Mouse (Mus musculus) embryonic facial prominence, embryonic 14.5 days (tissue): ENCODE results near the gene Nalcn. TPM values are rescaled to one million over a fixed set of nuclear protein-coding genes. Genes with fewer than 3 reads are reported as not detected.

Source experiments
- ATAC-seq: fragments of 200-750 bp; cut with Nextera tagmentation; 2 replicates; pipeline ENCODE4 v1.8.0; 2017; ENCODE audit warnings: low read depth, moderate number of reproducible peaks, moderate TSS enrichment
- DNase-seq: peaks from one replicate; pipeline ENCODE4 v3.0.0-alpha.2; 2015; ENCODE audit warnings: low spot score
- H3K27ac ChIP-seq: fragments of 300-500 bp; sonication (generic); replicated peaks from 2 replicates; pipeline ENCODE4 v1.5.1; 2014; ENCODE audit warnings: low read depth, mild to moderate bottlenecking, low read length, moderate library complexity
- H3K27me3 ChIP-seq: fragments of 300-500 bp; sonication (generic); replicated peaks from 2 replicates; pipeline ENCODE4 v1.6.1; 2014; ENCODE audit warnings: low read length; ENCODE audit not compliant: control insufficient read depth, insufficient read depth
- H3K36me3 ChIP-seq: fragments of 300-500 bp; sonication (generic); 2 replicates; pipeline ENCODE4 v1.6.1; 2014; ENCODE audit warnings: low read length, mixed read lengths; ENCODE audit not compliant: control insufficient read depth, insufficient read depth
- H3K4me1 ChIP-seq: fragments of 300-500 bp; sonication (generic); 2 replicates; pipeline ENCODE4 v1.6.1; 2014; ENCODE audit warnings: antibody characterized with exemption, low read length; ENCODE audit not compliant: control insufficient read depth, insufficient read depth
- H3K4me2 ChIP-seq: fragments of 300-500 bp; sonication (generic); 2 replicates; pipeline ENCODE4 v1.6.1; 2014; ENCODE audit warnings: low read depth, mild to moderate bottlenecking, low read length, moderate library complexity, mixed read lengths
- H3K4me3 ChIP-seq: fragments of 300-500 bp; sonication (generic); 2 replicates; pipeline ENCODE4 v1.5.1; 2014; ENCODE audit warnings: low read depth, mild to moderate bottlenecking, low read length
- H3K9ac ChIP-seq: fragments of 300-500 bp; sonication (generic); 2 replicates; pipeline ENCODE4 v1.6.1; 2014; ENCODE audit warnings: low read depth, mild to moderate bottlenecking, low read length, moderate library complexity, mixed read lengths
- H3K9me3 ChIP-seq: fragments of 300-500 bp; sonication (generic); 2 replicates; pipeline ENCODE4 v1.6.1; 2016; ENCODE audit warnings: low read length; ENCODE audit not compliant: control insufficient read depth
- WGBS: fragments of 180-500 bp; shearing (Covaris S2); extraction: QIAGEN DNeasy Blood & Tissue Kit; methylation state at CpG from one replicate; pipeline ENCODE4 v1.1.7; 2014; 5-methylcytosine and 5-hydroxymethylcytosine counted together
- polyA plus RNA-seq: library from polyadenylated mRNA; unstranded; fragments of >200 nt; fragmentation: Nextera tagmentation; extraction: Ambion mirVana; gene quantifications from 2 replicates; pipeline ENCODE4 v1.2.1, GENCODE M21; 2014

Nalcn gene
- polyA plus RNA-seq, 1 experiment from 2014 or later, result 2.6 TPM

GRCm38 (mm10) chr14:123595265-123595664, 31.7 kb downstream of the Nalcn start:
- H3K9ac ChIP-seq, result no peak overlapping the region
- DNase-seq (no peak), ATAC-seq (no peak)
- no peak overlapping the region for H3K4me2 ChIP-seq
- 65% methylated on average over 3 of the region's 3 CpGs for WGBS
- no peak overlapping the region for H3K27ac ChIP-seq
- no peaks in the 10 kb centered on the region for H3K27me3 ChIP-seq
- H3K36me3 ChIP-seq, result no peaks in the 10 kb centered on the region
- no peak overlapping the region for H3K4me3 ChIP-seq
- no peaks in the 10 kb centered on the region for H3K4me1 ChIP-seq
- H3K9me3 ChIP-seq, result no peaks in the 10 kb centered on the region

- no peak overlapping the region for H3K4me3 ChIP-seq
- no peaks in the 10 kb centered on the region for H3K4me1 ChIP-seq
- no peaks in the 10 kb centered on the region for H3K36me3 ChIP-seq
- no peak overlapping the region for H3K27ac ChIP-seq
- no peaks in the 10 kb centered on the region for H3K27me3 ChIP-seq
- no peaks in the 10 kb centered on the region for H3K9me3 ChIP-seq
- H3K9ac ChIP-seq, result no peak overlapping the region
- no peak for ATAC-seq
- H3K4me2 ChIP-seq, result no peak overlapping the region
- DNase-seq, result no peak
Measured at GRCm38 (mm10) chr14:123587412-123587811, 39.5 kb downstream of the Nalcn start.

GRCm38 (mm10) chr14:123582433-123582832, 44.5 kb downstream of the Nalcn start:
- WGBS, result 79% methylated on average over 2 of the region's 2 CpGs
- Histone ChIP-seq H3K27me3 (no peaks in the 10 kb centered on the region), H3K36me3 (no peaks in the 10 kb centered on the region), H3K4me3 (no peak overlapping the region), H3K4me2 (no peak overlapping the region), H3K27ac (no peak overlapping the region), H3K4me1 (no peaks in the 10 kb centered on the region), H3K9ac (no peak overlapping the region), H3K9me3 (no peaks in the 10 kb centered on the region)
- ATAC-seq (no peak), DNase-seq (no peak)

- Histone ChIP-seq H3K4me3 (no peak overlapping the region), H3K36me3 (no peaks in the 10 kb centered on the region), H3K4me2 (no peak overlapping the region), H3K27me3 (no peaks in the 10 kb centered on the region), H3K9ac (no peak overlapping the region), H3K9me3 (no peaks in the 10 kb centered on the region), H3K27ac (no peak overlapping the region), H3K4me1 (no peaks in the 10 kb centered on the region)
- ATAC-seq, result no peak
- WGBS, result 89% methylated on average over 4 of the region's 4 CpGs
- no peak for DNase-seq
Measured at GRCm38 (mm10) chr14:123575356-123575755, 51.6 kb downstream of the Nalcn start.

- Histone ChIP-seq H3K36me3 (no peaks in the 10 kb centered on the region), H3K4me2 (no peak overlapping the region), H3K27ac (no peak overlapping the region), H3K9me3 (no peaks in the 10 kb centered on the region), H3K9ac (no peak overlapping the region), H3K4me3 (no peak overlapping the region), H3K27me3 (no peaks in the 10 kb centered on the region), H3K4me1 (no peaks in the 10 kb centered on the region)
- no peak for ATAC-seq
- DNase-seq, result no peak
Measured at GRCm38 (mm10) chr14:123574936-123575335, 52.0 kb downstream of the Nalcn start.

GRCm38 (mm10) chr14:123566599-123566998, 60.3 kb downstream of the Nalcn start:
- WGBS, result 51% methylated on average over 2 of the region's 2 CpGs
- H3K4me1 ChIP-seq, result no peaks in the 10 kb centered on the region
- no peaks in the 10 kb centered on the region for H3K9me3 ChIP-seq
- H3K9ac ChIP-seq, result no peak overlapping the region
- H3K36me3 ChIP-seq, result no peaks in the 10 kb centered on the region
- H3K4me3 ChIP-seq, result no peak overlapping the region
- DNase-seq, result no peak
- no peaks in the 10 kb centered on the region for H3K27me3 ChIP-seq
- ATAC-seq, result no peak
- H3K4me2 ChIP-seq, result no peak overlapping the region
- H3K27ac ChIP-seq, result no peak overlapping the region

- DNase-seq, result no peak
- no peak overlapping the region for H3K9ac ChIP-seq
- H3K27me3 ChIP-seq, result no peaks in the 10 kb centered on the region
- H3K4me3 ChIP-seq, result no peak overlapping the region
- H3K4me1 ChIP-seq, result no peaks in the 10 kb centered on the region
- H3K27ac ChIP-seq, result no peak overlapping the region
- ATAC-seq, result no peak
- no peaks in the 10 kb centered on the region for H3K9me3 ChIP-seq
- H3K36me3 ChIP-seq, result no peaks in the 10 kb centered on the region
- H3K4me2 ChIP-seq, result no peak overlapping the region
Measured at GRCm38 (mm10) chr14:123555533-123555932, 71.4 kb downstream of the Nalcn start.

GRCm38 (mm10) chr14:123554936-123555335, 72.0 kb downstream of the Nalcn start:
- no peak for DNase-seq
- no peak overlapping the region for H3K4me2 ChIP-seq
- no peak for ATAC-seq
- no peak overlapping the region for H3K27ac ChIP-seq
- no peak overlapping the region for H3K4me3 ChIP-seq
- no peaks in the 10 kb centered on the region for H3K9me3 ChIP-seq
- WGBS, result 49% methylated on average over 4 of the region's 4 CpGs
- H3K9ac ChIP-seq, result no peak overlapping the region
- H3K4me1 ChIP-seq, result no peaks in the 10 kb centered on the region
- no peaks in the 10 kb centered on the region for H3K27me3 ChIP-seq
- H3K36me3 ChIP-seq, result no peaks in the 10 kb centered on the region

- H3K27me3 ChIP-seq, result no peaks in the 10 kb centered on the region
- no peaks in the 10 kb centered on the region for H3K36me3 ChIP-seq
- no peaks in the 10 kb centered on the region for H3K4me1 ChIP-seq
- no peak overlapping the region for H3K4me3 ChIP-seq
- no peak overlapping the region for H3K9ac ChIP-seq
- no peak overlapping the region for H3K4me2 ChIP-seq
- ATAC-seq (no peak), DNase-seq (no peak)
- no peak overlapping the region for H3K27ac ChIP-seq
- no peaks in the 10 kb centered on the region for H3K9me3 ChIP-seq
Measured at GRCm38 (mm10) chr14:123542362-123542761, 84.6 kb downstream of the Nalcn start.
